Mouse (Mus musculus): ENCODE measurements around the gene Cenpt. TPM values are rescaled to one million over a fixed set of nuclear protein-coding genes. Genes with fewer than 3 reads are reported as not detected.

The Cenpt gene
- polyA plus RNA-seq (2017; shearing (Covaris generic)): 10 to 100 TPM; 15.3 to 15.7 TPM

GRCm38 (mm10) chr8:105853178-105853577 is at the start of gene Cenpt:
Gene Cenpt, minus strand, starts transcription at chr8:105853278.

GRCm38 (mm10) chr8:105900180-105900940 is 47.3 kb upstream of the Cenpt start, which contains the start of gene Pskh1:
Gene Pskh1, plus strand, starts transcription at chr8:105900441.

GRCm38 (mm10) chr8:105893339-105893738 is 40.3 kb upstream of the Cenpt start, which contains the start of gene Nrn1l:
Gene Nrn1l, plus strand, starts transcription at chr8:105893567.

GRCm38 (mm10) chr8:105880754-105881520 is 27.9 kb upstream of the Cenpt start, which contains the start of gene Edc4:
Gene Edc4, plus strand, starts transcription at chr8:105880881.

GRCm38 (mm10) chr8:105860143-105860981 is 7.3 kb upstream of the Cenpt start, which contains the start of gene Nutf2:
Gene Nutf2, plus strand, starts transcription at chr8:105860580.

GRCm38 (mm10) chr8:105854715-105855216 is 1.7 kb upstream of the Cenpt start, which contains the start of gene Thap11:
Gene Thap11, plus strand, starts transcription at chr8:105855132.

GRCm38 (mm10) chr8:105826861-105827848 is 25.9 kb downstream of the Cenpt start, which contains the start of the genes Ranbp10 and Tsnaxip1:
Gene Ranbp10, minus strand, starts transcription at chr8:105827350.
Gene Tsnaxip1, plus strand, starts transcription at chr8:105827731.

Other genes starting within 250 kb of the Cenpt start
- 10 to 100 TPM; 16.6 to 18.0 TPM for gene Ripor1, start 248.0 kb downstream of the Cenpt start, polyA plus RNA-seq (2017; shearing (Covaris generic))
- gene Ctcf, start 216.7 kb downstream of the Cenpt start, polyA plus RNA-seq (2017; shearing (Covaris generic)): 100 to 1,000 TPM; 182 to 192 TPM
- 1 to 10 TPM in 1 of 2 experiments, under 1 TPM in 1; 0.44 to 1.4 TPM for gene Agrp, start 215.9 kb downstream of the Cenpt start, polyA plus RNA-seq (2017; shearing (Covaris generic))
- 100 to 1,000 TPM; 122 to 131 TPM for gene Carmil2, start 167.0 kb downstream of the Cenpt start, polyA plus RNA-seq (2017; shearing (Covaris generic))
- gene Acd, start 152.2 kb downstream of the Cenpt start, polyA plus RNA-seq (2017; shearing (Covaris generic)): 10 to 100 TPM; 70.3 to 83.0 TPM
- 10 to 100 TPM in 1 of 2 experiments, 1 to 10 TPM in 1; 7.6 to 16.7 TPM for gene Pard6a, start 152.1 kb downstream of the Cenpt start, polyA plus RNA-seq (2017; shearing (Covaris generic))
- gene 4933405L10Rik, start 145.6 kb downstream of the Cenpt start, polyA plus RNA-seq (2017; shearing (Covaris generic)): under 1 TPM in 1 of 2 experiments, not detected in 1; 0.23 TPM
- 1 to 10 TPM; 3.6 to 4.3 TPM for gene Enkd1, start 145.1 kb downstream of the Cenpt start, polyA plus RNA-seq (2017; shearing (Covaris generic))
- 1 to 10 TPM; 6.5 to 7.5 TPM for gene Gfod2, start 94.6 kb downstream of the Cenpt start, polyA plus RNA-seq (2017; shearing (Covaris generic))
- 10 to 100 TPM; 19.4 to 27.8 TPM for gene Ranbp10, start 25.9 kb downstream of the Cenpt start, polyA plus RNA-seq (2017; shearing (Covaris generic))
- gene Tsnaxip1, start 25.5 kb downstream of the Cenpt start, polyA plus RNA-seq (2017; shearing (Covaris generic)): 1 to 10 TPM; 1.1 to 1.7 TPM
- 10 to 100 TPM; 30.3 to 37.3 TPM for gene Thap11, start 1.9 kb upstream of the Cenpt start, polyA plus RNA-seq (2017; shearing (Covaris generic))
- gene Nutf2, start 7.3 kb upstream of the Cenpt start, polyA plus RNA-seq (2017; shearing (Covaris generic)): 10 to 100 TPM in 1 of 2 experiments, 1 to 10 TPM in 1; 9.7 to 15.3 TPM
- gene Edc4, start 27.6 kb upstream of the Cenpt start, polyA plus RNA-seq (2017; shearing (Covaris generic)): 10 to 100 TPM; 74.6 to 95.9 TPM
- gene Nrn1l, start 40.3 kb upstream of the Cenpt start, polyA plus RNA-seq (2017; shearing (Covaris generic)): under 1 TPM; 0.86 to 0.94 TPM
- 10 to 100 TPM; 22.7 to 25.5 TPM for gene Pskh1, start 47.2 kb upstream of the Cenpt start, polyA plus RNA-seq (2017; shearing (Covaris generic))
- gene Ctrl, start 80.6 kb upstream of the Cenpt start, polyA plus RNA-seq (2017; shearing (Covaris generic)): 1 to 10 TPM; 1.9 to 3.6 TPM
- 100 to 1,000 TPM; 357 to 426 TPM for gene Psmb10, start 85.2 kb upstream of the Cenpt start, polyA plus RNA-seq (2017; shearing (Covaris generic))
- gene Lcat, start 90.1 kb upstream of the Cenpt start, polyA plus RNA-seq (2017; shearing (Covaris generic)): under 1 TPM; 0.42 to 0.51 TPM
- 10 to 100 TPM; 12.3 to 15.7 TPM for gene Slc12a4, start 112.8 kb upstream of the Cenpt start, polyA plus RNA-seq (2017; shearing (Covaris generic))
- not detected for gene Dpep3, start 126.2 kb upstream of the Cenpt start, polyA plus RNA-seq (2017; shearing (Covaris generic))
- gene Dus2, start 138.1 kb upstream of the Cenpt start, polyA plus RNA-seq (2017; shearing (Covaris generic)): 10 to 100 TPM; 24.2 to 34.3 TPM
- 1 to 10 TPM in 1 of 2 experiments, not detected in 1; 1.2 TPM for gene Dpep2nb, start 152.7 kb upstream of the Cenpt start, polyA plus RNA-seq (2017; shearing (Covaris generic))
- 10 to 100 TPM; 16.5 to 20.6 TPM for gene Ddx28, start 158.6 kb upstream of the Cenpt start, polyA plus RNA-seq (2017; shearing (Covaris generic))
- gene Nfatc3, start 205.6 kb upstream of the Cenpt start, polyA plus RNA-seq (2017; shearing (Covaris generic)): 100 to 1,000 TPM; 125 to 142 TPM